Mouse (Mus musculus) urinary bladder, adult 2 months (tissue): Measurements from ENCODE around the gene Ptprs. TPM values are rescaled to one million over a fixed set of nuclear protein-coding genes. Genes with fewer than 3 reads are reported as not detected.

Experiments
- DNase-seq: peaks from one replicate; pipeline ENCODE4 v3.0.0; 2022; ENCODE audit warnings: low spot score
- polyA plus RNA-seq: library from polyadenylated mRNA; depleted of rRNA; stranded (reverse); fragments of >200 nt; gene quantifications from 2 replicates; pipeline ENCODE4 v1.2.3, GENCODE M21; 2012; rRNA removed

Gene Ptprs
- polyA plus RNA-seq, 1 experiment: 313 TPM

GRCm38 (mm10) chr17:56380286-56380685 is 96.0 kb downstream of the Ptprs start:
- DNase-seq: no peak

GRCm38 (mm10) chr17:56379281-56379834 is 96.9 kb downstream of the Ptprs start:
- DNase-seq: no peak

GRCm38 (mm10) chr17:56374851-56375250 is 101.4 kb downstream of the Ptprs start:
- DNase-seq: no peak

GRCm38 (mm10) chr17:56373136-56374034 is 102.9 kb downstream of the Ptprs start:
- no peak for DNase-seq

- DNase-seq: no peak
These were observed 104.2 kb downstream of the Ptprs start for GRCm38 (mm10) chr17:56372109-56372508.

GRCm38 (mm10) chr17:56371029-56371660 is 105.1 kb downstream of the Ptprs start:
- no peak for DNase-seq

- DNase-seq: no peak
These were observed 106.2 kb downstream of the Ptprs start for GRCm38 (mm10) chr17:56370090-56370489.

- no peak for DNase-seq
These were observed 107.9 kb downstream of the Ptprs start for GRCm38 (mm10) chr17:56368291-56368790.

- no peak for DNase-seq
These were observed 110.3 kb downstream of the Ptprs start for GRCm38 (mm10) chr17:56365791-56366673.

Other genes with a start within 250 kb of the Ptprs start
- 14.4 and 17.2 TPM in 2 replicates for gene Fem1a, start 219.7 kb downstream of the Ptprs start, polyA plus RNA-seq
- 8.7 and 10.0 TPM in 2 replicates for gene Ticam1, start 199.7 kb downstream of the Ptprs start, polyA plus RNA-seq
- gene Plin3, start 183.6 kb downstream of the Ptprs start, polyA plus RNA-seq: 34.6 and 43.6 TPM in 2 replicates
- not detected in 2 replicates for gene Arrdc5, start 176.2 kb downstream of the Ptprs start, polyA plus RNA-seq
- 4.6 and 5.3 TPM in 2 replicates for gene Uhrf1, start 173.2 kb downstream of the Ptprs start, polyA plus RNA-seq
- gene Kdm4b, start 150.4 kb downstream of the Ptprs start, polyA plus RNA-seq: 23.7 and 31.1 TPM in 2 replicates
- gene Znrf4, start 35.9 kb upstream of the Ptprs start, polyA plus RNA-seq: not detected in 2 replicates
- gene Gm20219, start 77.9 kb upstream of the Ptprs start, polyA plus RNA-seq: 15.6 and 22.1 TPM in 2 replicates
- gene Safb2, start 108.1 kb upstream of the Ptprs start, polyA plus RNA-seq: 38.5 and 80.7 TPM in 2 replicates
- gene Safb, start 108.3 kb upstream of the Ptprs start, polyA plus RNA-seq: 47.8 and 65.8 TPM in 2 replicates
- gene 2410015M20Rik, start 133.3 kb upstream of the Ptprs start, polyA plus RNA-seq: 169 and 183 TPM in 2 replicates
- 2,531 and 2,588 TPM in 2 replicates for gene Rpl36, start 136.9 kb upstream of the Ptprs start, polyA plus RNA-seq
- 61.4 and 64.6 TPM in 2 replicates for gene Lonp1, start 150.4 kb upstream of the Ptprs start, polyA plus RNA-seq
- 19.1 and 25.7 TPM in 2 replicates for gene Catsperd, start 151.7 kb upstream of the Ptprs start, polyA plus RNA-seq
- 72.5 and 77.3 TPM in 2 replicates for gene Ranbp3, start 196.8 kb upstream of the Ptprs start, polyA plus RNA-seq
- gene Ndufa11, start 241.3 kb upstream of the Ptprs start, polyA plus RNA-seq: 308 and 313 TPM in 2 replicates
- 18.2 and 26.4 TPM in 2 replicates for gene Vmac, start 241.5 kb upstream of the Ptprs start, polyA plus RNA-seq